ENCODE assay signal across 1 mouse cellular context in the genomic region with DNA sequence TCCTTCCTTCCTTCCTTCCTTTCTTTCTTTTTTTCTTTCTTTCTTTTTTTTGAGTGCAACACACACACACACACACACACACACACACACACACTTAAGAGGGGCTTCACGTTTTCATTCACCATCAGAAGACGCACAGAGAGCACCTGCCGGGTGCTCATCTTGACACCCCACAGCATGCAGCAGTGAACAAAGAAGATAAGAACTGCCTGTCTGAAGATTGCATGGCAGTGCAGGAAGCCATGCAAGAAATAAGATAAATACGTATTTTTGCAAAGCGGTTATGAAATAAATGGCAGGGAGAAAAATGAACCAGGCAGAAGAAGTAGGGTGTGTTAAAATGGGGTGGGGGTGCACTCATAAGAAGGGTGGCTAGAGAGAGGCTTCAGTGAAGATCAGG.
TF ChIP-seq lines count a peak whose summit lies in the region.

No protein-coding gene starts in this region.

TF ChIP-seq in MEL, 35 proteins besides CTCF, POLR2A, EP300 and RAD21 (continued from another document):
- TF ChIP-seq MEF2A (IDR thresholded peaks at IDR 0.05; ENCODE audit: extremely low read depth, insufficient replicate concordance, low read depth, low read length, poor library complexity, severe bottlenecking): no peak
- peak; percentile 71 for TF ChIP-seq TAL1 (IDR thresholded peaks at IDR 0.05; ENCODE audit: low read length)
- TF ChIP-seq NRF1 (IDR thresholded peaks at IDR 0.05; ENCODE audit: insufficient read depth, low read depth, low read length, poor library complexity, severe bottlenecking): no peak
- no peak for TF ChIP-seq TBP (IDR thresholded peaks at IDR 0.05; ENCODE audit: low read depth, low read length)
- TF ChIP-seq MXI1 (IDR thresholded peaks at IDR 0.05; ENCODE audit: low read depth, low read length): peak; percentile 91
- TF ChIP-seq CHD2 (IDR thresholded peaks at IDR 0.05; ENCODE audit: low read length): no peak
- TF ChIP-seq SIN3A (IDR thresholded peaks at IDR 0.05; ENCODE audit: low read length): peak; percentile 69; the same call in 1 of the 2 replicates
- TF ChIP-seq MYC (IDR thresholded peaks at IDR 0.05; ENCODE audit: low read depth, low read length): 0 out of 2 replicates have a peak, but pooled peaks have one; percentile 27
- no peak for TF ChIP-seq POLR2AphosphoS5 (IDR thresholded peaks at IDR 0.05; ENCODE audit: borderline replicate concordance, low read depth, low read length)
- no peak for TF ChIP-seq CHD1 (IDR thresholded peaks at IDR 0.05; ENCODE audit: low read depth, low read length)
- no peak for TF ChIP-seq E2F4 (IDR thresholded peaks at IDR 0.05; ENCODE audit: borderline replicate concordance, low read depth, low read length)
- no peak for TF ChIP-seq ZC3H11A (IDR thresholded peaks at IDR 0.05; ENCODE audit: low read depth, low read length)
- TF ChIP-seq NELFE (IDR thresholded peaks at IDR 0.05; ENCODE audit: low read depth, low read length): no peak
- peak; percentile 91 for TF ChIP-seq GATA1 (IDR thresholded peaks at IDR 0.05; ENCODE audit: low read depth, low read length)
- no peak for TF ChIP-seq MAZ (IDR thresholded peaks at IDR 0.05; ENCODE audit: low read depth, low read length)
- TF ChIP-seq POLR2AphosphoS2 (IDR thresholded peaks at IDR 0.05; ENCODE audit: low read length): no peak
